Mouse (Mus musculus) kidney, postnatal 25 days (tissue): ENCODE data around the gene Olfr1253.

Experiments used
- DNase-seq, 2 experiments: peaks; one replicate each; pipeline ENCODE4 v3.0.0; 2021; ENCODE audit warnings: mixed read lengths in 2 of 2

The Olfr1253 gene

DNA sequence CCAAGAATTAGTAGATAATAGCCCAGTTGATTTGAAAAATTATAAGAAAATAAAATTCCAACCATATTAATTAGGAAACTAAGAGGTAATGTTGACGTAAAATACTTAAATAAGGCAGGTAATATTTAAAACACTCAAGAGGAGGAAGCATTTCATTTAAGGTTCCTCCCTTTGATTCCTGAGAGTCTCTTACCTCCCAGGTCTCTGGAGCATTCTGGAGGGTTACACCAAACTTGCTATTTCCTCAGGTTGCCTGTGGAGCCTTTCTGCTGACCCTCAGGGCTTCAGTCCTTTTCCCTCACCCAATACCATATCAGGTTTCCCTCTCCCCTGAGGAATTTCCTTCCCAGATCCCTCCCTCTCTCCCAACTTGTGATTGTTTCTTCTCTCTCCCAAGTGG is at the start of gene Olfr1253:
Gene Olfr1253, minus strand, starts transcription at position 101 of the 400 bp plus-strand sequence.
- no peak for DNase-seq

DNA sequence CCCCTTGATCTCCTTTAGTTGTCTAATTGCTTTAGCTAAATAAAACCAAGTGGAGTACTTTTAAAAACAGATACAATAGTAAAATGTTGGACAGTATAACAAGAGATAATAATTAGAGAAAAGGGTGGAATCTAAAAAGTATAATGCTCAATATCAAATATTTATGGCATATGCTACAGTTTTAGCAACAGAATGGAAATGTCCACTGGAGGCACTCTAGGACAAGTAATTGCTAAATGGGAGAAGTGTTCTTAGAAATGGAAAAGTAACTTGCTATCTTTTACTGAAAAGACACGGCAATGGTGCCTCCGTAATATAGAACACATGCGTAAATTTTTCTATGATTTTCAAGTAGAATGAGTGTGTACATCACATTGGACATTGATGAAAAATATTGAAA is 42.7 kb upstream of the Olfr1253 start:
- no peak for DNase-seq

DNA sequence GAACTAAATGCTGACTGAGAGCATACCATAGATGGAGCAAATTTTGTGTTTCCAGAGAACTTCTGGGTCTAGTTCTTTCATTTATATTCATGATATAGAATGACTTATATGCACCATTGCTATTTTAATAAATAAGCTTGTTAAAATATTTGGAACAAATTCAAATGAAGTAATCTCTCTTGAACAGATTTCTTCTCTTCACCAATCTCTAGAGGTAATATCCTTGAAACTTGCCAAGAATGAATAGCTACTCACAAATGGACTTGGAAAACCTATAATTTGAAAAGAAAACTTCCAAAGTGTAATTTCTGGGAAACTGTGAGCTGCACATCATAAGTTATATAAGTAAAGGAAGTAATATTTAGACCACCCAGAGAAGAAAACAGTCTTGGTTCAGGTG is 36.6 kb upstream of the Olfr1253 start, which contains the start of gene Olfr1254:
Gene Olfr1254, minus strand, starts transcription at position 101 of the 400 bp plus-strand sequence.
- DNase-seq: no peak

DNA sequence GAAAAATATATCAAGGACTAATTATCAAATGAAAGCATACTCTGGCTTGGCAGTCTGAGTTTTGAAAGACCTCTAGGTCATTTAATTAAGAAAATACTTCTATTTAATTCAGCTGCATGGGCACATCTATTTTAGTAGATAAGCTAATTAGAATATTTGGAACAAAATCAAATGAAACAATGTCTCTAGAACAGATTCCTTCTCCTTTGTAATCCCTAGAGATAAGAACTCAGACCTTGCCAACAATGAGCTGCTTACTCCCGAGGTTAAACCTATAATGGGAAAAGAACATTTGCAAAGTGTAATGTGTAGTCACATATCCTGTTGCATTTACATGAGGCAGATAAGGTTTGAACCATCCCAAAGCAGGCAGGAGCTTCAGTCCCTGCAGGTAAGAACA is 32.0 kb downstream of the Olfr1253 start, which contains the start of gene Olfr1252:
Gene Olfr1252, minus strand, starts transcription at position 101 of the 400 bp plus-strand sequence.
- DNase-seq: no peak
